Mouse (Mus musculus) embryonic facial prominence, embryonic 13.5 days (tissue): ENCODE measurements around the gene Kif14. TPM values are rescaled to one million over a fixed set of nuclear protein-coding genes. Genes with fewer than 3 reads are reported as not detected.
A peak's percentile ranks its signal among the peaks of the same experiment; 100 is the strongest.
"Not testable (repeated sequence)": the region's sequence is repeated elsewhere in the genome, so short reads cannot be mapped to it uniquely, and the experiment has no call there.

Source experiments
- ATAC-seq: fragments of 200-750 bp; cut with Nextera tagmentation; 2 replicates; pipeline ENCODE4 v1.8.0; 2017; ENCODE audit warnings: low read depth; ENCODE audit not compliant: insufficient number of reproducible peaks, insufficient read depth, low FRiP score, low TSS enrichment
- H3K27ac ChIP-seq: fragments of 300-500 bp; sonication (generic); 2 replicates; pipeline ENCODE4 v1.5.1; 2015; ENCODE audit warnings: moderate library complexity, mild to moderate bottlenecking, inconsistent platforms
- H3K27me3 ChIP-seq: fragments of 300-500 bp; sonication (generic); 2 replicates; pipeline ENCODE4 v1.6.1; 2015; ENCODE audit warnings: mild to moderate bottlenecking, inconsistent platforms
- H3K36me3 ChIP-seq: fragments of 300-500 bp; sonication (generic); 2 replicates; pipeline ENCODE4 v1.6.1; 2015; ENCODE audit warnings: mild to moderate bottlenecking, inconsistent platforms
- H3K4me1 ChIP-seq: fragments of 300-500 bp; sonication (generic); 2 replicates; pipeline ENCODE4 v1.6.1; 2015; ENCODE audit warnings: inconsistent platforms
- H3K4me2 ChIP-seq: fragments of 300-500 bp; sonication (generic); 2 replicates; pipeline ENCODE4 v1.6.1; 2015; ENCODE audit warnings: moderate library complexity, mild to moderate bottlenecking, inconsistent platforms
- H3K4me3 ChIP-seq: fragments of 300-500 bp; sonication (generic); 2 replicates; pipeline ENCODE4 v1.5.1; 2015; ENCODE audit warnings: mild to moderate bottlenecking, inconsistent platforms
- H3K9ac ChIP-seq: fragments of 300-500 bp; sonication (generic); 2 replicates; pipeline ENCODE4 v1.6.1; 2015; ENCODE audit warnings: mild to moderate bottlenecking, inconsistent platforms
- H3K9me3 ChIP-seq: fragments of 300-500 bp; sonication (generic); 2 replicates; pipeline ENCODE4 v1.6.1; 2016; ENCODE audit warnings: inconsistent platforms
- WGBS: fragments of 180-500 bp; shearing (Covaris S2); methylation state at CpG from one replicate; pipeline ENCODE4 v1.1.7; 2015; ENCODE audit warnings: mixed read lengths; 5-methylcytosine and 5-hydroxymethylcytosine counted together
- polyA plus RNA-seq: library from polyadenylated mRNA; unstranded; fragments of >200 nt; fragmentation: Nextera tagmentation; extraction: Ambion mirVana; gene quantifications from 2 replicates; pipeline ENCODE4 v1.2.1, GENCODE M21; 2015

The Kif14 gene
- polyA plus RNA-seq, 1 experiment from 2014 or later, result 7.2 TPM

GRCm38 (mm10) chr1:136499317-136499716 is 33.2 kb downstream of the Kif14 start:
- 85% methylated on average over 13 of the region's 13 CpGs for WGBS
- H3K27me3 ChIP-seq, result no peaks in the 10 kb centered on the region
- no peak for ATAC-seq
- H3K4me1 ChIP-seq, result no peaks in the 10 kb centered on the region
- H3K27ac ChIP-seq, result no peak overlapping the region
- H3K4me3 ChIP-seq, result no peak overlapping the region
- H3K9ac ChIP-seq, result no peak overlapping the region
- no peaks in the 10 kb centered on the region for H3K9me3 ChIP-seq
- H3K4me2 ChIP-seq, result no peak overlapping the region
- H3K36me3 ChIP-seq, result peaks cover 52% of the 10 kb centered on the region

- H3K4me1 ChIP-seq, result no peaks in the 10 kb centered on the region
- ATAC-seq, result no peak
- H3K4me3 ChIP-seq, result no peak overlapping the region
- no peak overlapping the region for H3K4me2 ChIP-seq
- H3K9ac ChIP-seq, result no peak overlapping the region
- H3K36me3 ChIP-seq, result peaks cover 34% of the 10 kb centered on the region
- WGBS, result 94% methylated on average over 8 of the region's 8 CpGs
- H3K9me3 ChIP-seq, result no peaks in the 10 kb centered on the region
- H3K27ac ChIP-seq, result peak overlapping the region; percentile 80
- H3K27me3 ChIP-seq, result no peaks in the 10 kb centered on the region
These were observed 36.8 kb downstream of the Kif14 start for GRCm38 (mm10) chr1:136502936-136503335.

- WGBS, result 74% methylated on average over 10 of the region's 10 CpGs
- ATAC-seq, result not testable (repeated sequence)
These were observed 40.1 kb downstream of the Kif14 start for GRCm38 (mm10) chr1:136506255-136506654.

DNA sequence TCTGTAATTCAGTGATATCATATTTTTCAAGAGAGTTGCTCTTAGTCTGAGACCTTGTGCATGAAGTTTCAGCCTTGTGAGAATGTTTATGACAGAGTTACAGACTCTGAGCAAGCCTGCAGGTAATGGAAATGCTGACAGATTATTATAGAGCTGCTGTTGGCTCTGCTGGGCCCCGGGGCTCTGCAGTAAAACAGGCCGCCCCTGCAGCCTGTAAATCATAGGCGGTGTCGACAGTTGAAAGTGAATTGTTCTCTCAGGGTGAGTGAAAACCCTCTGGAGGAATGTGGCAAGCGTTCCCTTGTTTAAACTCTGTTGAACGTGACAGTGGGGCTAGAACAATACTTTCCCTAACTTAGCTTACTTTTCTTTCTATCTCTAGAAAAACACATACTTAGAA is 46.2 kb downstream of the Kif14 start:
- Histone ChIP-seq H3K4me2 (no peak overlapping the region), H3K4me1 (no peaks in the 10 kb centered on the region), H3K36me3 (peaks cover 51% of the 10 kb centered on the region), H3K27me3 (no peaks in the 10 kb centered on the region), H3K4me3 (no peak overlapping the region), H3K27ac (no peak overlapping the region), H3K9ac (no peak overlapping the region), H3K9me3 (no peaks in the 10 kb centered on the region)
- no peak for ATAC-seq
- WGBS, result 64% methylated on average over 6 of the region's 6 CpGs

More at GRCm38 (mm10) chr1:136506255-136506654, 40.1 kb downstream of the Kif14 start:
- H3K36me3 ChIP-seq, result peaks cover 36% of the 10 kb centered on the region
- not testable (repeated sequence) for H3K9ac ChIP-seq, H3K9me3 ChIP-seq, H3K4me2 ChIP-seq, H3K27me3 ChIP-seq, H3K4me1 ChIP-seq, H3K27ac ChIP-seq, H3K4me3 ChIP-seq

DNA sequence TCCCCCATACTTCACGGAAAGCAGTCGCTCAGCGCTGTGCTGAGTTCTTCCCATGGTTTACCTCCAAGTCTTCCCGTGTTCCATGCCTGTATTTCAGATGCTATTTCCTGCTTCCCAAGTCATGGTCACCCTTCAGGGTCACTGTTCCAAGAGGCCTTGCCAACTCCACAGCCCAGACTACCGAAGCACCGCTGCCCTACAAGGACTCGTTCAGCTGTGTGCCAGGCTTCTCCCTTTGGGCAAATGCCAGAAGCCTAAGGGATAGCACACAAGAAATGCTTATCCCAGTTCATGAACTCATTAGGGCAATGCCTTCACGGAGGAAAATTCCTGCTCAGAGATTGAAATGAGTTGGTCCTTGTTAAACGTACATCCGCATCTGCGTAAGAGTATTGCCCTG is 47.0 kb downstream of the Kif14 start:
- no peaks in the 10 kb centered on the region for H3K9me3 ChIP-seq
- H3K27me3 ChIP-seq, result no peaks in the 10 kb centered on the region
- H3K4me1 ChIP-seq, result no peaks in the 10 kb centered on the region
- H3K9ac ChIP-seq, result no peak overlapping the region
- no peak for ATAC-seq
- H3K4me2 ChIP-seq, result no peak overlapping the region
- 87% methylated on average over 11 of the region's 11 CpGs for WGBS
- H3K4me3 ChIP-seq, result no peak overlapping the region
- H3K27ac ChIP-seq, result no peak overlapping the region
- H3K36me3 ChIP-seq, result peaks cover 45% of the 10 kb centered on the region

- Histone ChIP-seq H3K27ac (no peak overlapping the region), H3K27me3 (no peaks in the 10 kb centered on the region), H3K36me3 (peaks cover 57% of the 10 kb centered on the region), H3K9ac (no peak overlapping the region), H3K4me1 (no peaks in the 10 kb centered on the region), H3K4me2 (no peak overlapping the region), H3K9me3 (no peaks in the 10 kb centered on the region), H3K4me3 (no peak overlapping the region)
- ATAC-seq, result no peak
- 81% methylated on average over 7 of the region's 7 CpGs for WGBS
These were observed 52.7 kb downstream of the Kif14 start for GRCm38 (mm10) chr1:136518699-136519356.

DNA sequence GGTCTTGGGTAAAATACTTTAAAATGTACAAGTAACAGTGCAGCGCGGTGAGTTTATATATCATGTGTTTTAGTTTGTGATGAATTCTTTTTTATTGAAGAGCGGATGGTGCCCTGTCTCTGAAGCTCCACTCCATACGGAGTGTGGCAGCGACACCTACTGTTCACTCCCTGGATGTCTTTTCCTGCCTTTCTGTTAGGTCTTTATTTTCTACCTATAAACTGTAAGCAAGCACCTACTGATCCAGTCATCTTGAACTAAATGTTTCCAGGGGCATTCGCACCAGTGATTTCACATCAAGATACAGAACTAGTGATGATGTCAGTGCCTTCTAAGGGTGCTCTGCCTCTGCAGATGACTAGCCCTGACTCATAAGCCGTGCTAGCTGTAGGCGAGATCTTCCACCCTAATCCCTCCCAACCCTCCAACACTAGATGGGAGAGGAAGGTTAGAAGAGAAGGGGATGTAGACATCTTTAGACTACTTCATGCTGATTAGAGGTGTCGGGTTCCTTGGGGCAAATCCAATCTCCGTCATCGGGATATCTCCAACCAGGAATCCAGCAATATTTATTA is 55.3 kb downstream of the Kif14 start:
- no peak overlapping the region for H3K4me2 ChIP-seq
- H3K9ac ChIP-seq, result no peak overlapping the region
- WGBS, result 69% methylated on average over 11 of the region's 11 CpGs
- no peaks in the 10 kb centered on the region for H3K9me3 ChIP-seq
- no peak overlapping the region for H3K27ac ChIP-seq
- H3K4me3 ChIP-seq, result no peak overlapping the region
- H3K27me3 ChIP-seq, result no peaks in the 10 kb centered on the region
- peaks cover 41% of the 10 kb centered on the region for H3K36me3 ChIP-seq
- H3K4me1 ChIP-seq, result peaks cover 4% of the 10 kb centered on the region; the same call in 1 of the 2 replicates
- ATAC-seq, result no peak

DNA sequence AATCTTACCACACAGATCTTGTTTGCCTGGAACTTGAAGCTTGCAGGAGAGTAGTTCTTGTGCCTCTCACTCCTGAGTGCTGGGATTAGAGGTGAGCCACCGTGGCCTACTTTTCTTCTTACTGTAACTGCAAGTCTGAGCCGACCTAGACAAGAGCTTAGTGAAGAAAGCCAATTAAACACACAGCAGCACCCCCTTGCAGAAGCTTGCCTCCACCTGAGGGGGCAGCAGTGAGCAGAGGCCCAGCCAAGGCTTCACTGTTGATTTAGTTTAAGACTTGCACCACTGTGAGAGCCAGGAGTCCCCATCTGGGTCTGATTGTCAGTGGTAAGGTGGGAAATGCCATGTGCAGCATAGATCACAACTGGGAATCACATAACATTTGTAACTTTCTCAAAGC is 58.8 kb downstream of the Kif14 start:
- no peaks in the 10 kb centered on the region for H3K9me3 ChIP-seq
- H3K4me3 ChIP-seq, result no peak overlapping the region
- H3K4me1 ChIP-seq, result peaks cover 4% of the 10 kb centered on the region; the same call in 1 of the 2 replicates
- no peak overlapping the region for H3K9ac ChIP-seq
- no peaks in the 10 kb centered on the region for H3K27me3 ChIP-seq
- ATAC-seq, result no peak
- 21% methylated on average over 2 of the region's 2 CpGs for WGBS
- no peak overlapping the region for H3K27ac ChIP-seq
- peaks cover 44% of the 10 kb centered on the region for H3K36me3 ChIP-seq
- no peak overlapping the region for H3K4me2 ChIP-seq

GRCm38 (mm10) chr1:136525818-136526217 is 59.7 kb downstream of the Kif14 start:
- Histone ChIP-seq H3K4me3 (no peak overlapping the region), H3K4me1 (peaks cover 4% of the 10 kb centered on the region; the same call in 1 of the 2 replicates), H3K9ac (no peak overlapping the region), H3K9me3 (no peaks in the 10 kb centered on the region), H3K27me3 (no peaks in the 10 kb centered on the region), H3K4me2 (no peak overlapping the region), H3K36me3 (peaks cover 48% of the 10 kb centered on the region), H3K27ac (no peak overlapping the region)
- no peak for ATAC-seq
- 78% methylated on average over 6 of the region's 6 CpGs for WGBS

GRCm38 (mm10) chr1:136527163-136527562 is 61.0 kb downstream of the Kif14 start:
- H3K4me2 ChIP-seq, result no peak overlapping the region
- H3K36me3 ChIP-seq, result peaks cover 43% of the 10 kb centered on the region
- H3K27me3 ChIP-seq, result no peaks in the 10 kb centered on the region
- ATAC-seq, result no peak
- H3K9me3 ChIP-seq, result no peaks in the 10 kb centered on the region
- WGBS, result 84% methylated on average over 16 of the region's 16 CpGs
- H3K4me3 ChIP-seq, result no peak overlapping the region
- H3K9ac ChIP-seq, result no peak overlapping the region
- peaks cover 4% of the 10 kb centered on the region; the same call in 1 of the 2 replicates for H3K4me1 ChIP-seq
- H3K27ac ChIP-seq, result no peak overlapping the region

- 88% methylated on average over 3 of the region's 3 CpGs for WGBS
- peaks cover 15% of the 10 kb centered on the region for H3K36me3 ChIP-seq
These were observed 66.4 kb downstream of the Kif14 start for GRCm38 (mm10) chr1:136532556-136532955.

GRCm38 (mm10) chr1:136536947-136537346 is 70.8 kb downstream of the Kif14 start:
- WGBS, result 90% methylated on average over 6 of the region's 6 CpGs
- Histone ChIP-seq H3K4me3 (no peak overlapping the region), H3K27me3 (no peaks in the 10 kb centered on the region), H3K4me1 (peaks cover 12% of the 10 kb centered on the region; the same call in 1 of the 2 replicates), H3K36me3 (no peaks in the 10 kb centered on the region; the same call in 1 of the 2 replicates), H3K4me2 (no peak overlapping the region), H3K9ac (no peak overlapping the region), H3K27ac (no peak overlapping the region), H3K9me3 (no peaks in the 10 kb centered on the region)
- ATAC-seq, result no peak

More at GRCm38 (mm10) chr1:136532556-136532955, 66.4 kb downstream of the Kif14 start:
- H3K9me3 ChIP-seq, result no peaks in the 10 kb centered on the region
- no peaks in the 10 kb centered on the region for H3K4me1 ChIP-seq
- no peaks in the 10 kb centered on the region for H3K27me3 ChIP-seq
- H3K9ac ChIP-seq, result no peak overlapping the region
- no peak overlapping the region for H3K27ac ChIP-seq
- no peak overlapping the region for H3K4me2 ChIP-seq
- no peak overlapping the region for H3K4me3 ChIP-seq
- ATAC-seq, result no peak
